16 mouse cellular contexts compared by ENCODE assay signal in genomic region chr1:47097084-47097996, GRCm38 (mm10).
"Had no signal": no experiment of that assay in that cellular context is flagged by ENCODE, and none has a peak within 500 bp of the region (broad histone marks: within the 10 kb centered on the region; RNA-seq: fewer than 3 reads in every experiment).

No protein-coding gene starts in this region.

- H3K4me3 ChIP-seq: layer of hippocampus, adult 2 months; limb, embryonic 12.5 days; liver, embryonic 13.5 days; lung, embryonic 15.5 days; megakaryocyte, embryonic 14.5 days; midbrain, embryonic 13.5 days; neural tube, embryonic 12.5 days had no signal

- H3K27me3 ChIP-seq: limb, embryonic 12.5 days; liver, embryonic 13.5 days; lung, embryonic 15.5 days; megakaryocyte, embryonic 14.5 days; midbrain, embryonic 13.5 days; neural tube, embryonic 12.5 days had no signal

- H3K9ac ChIP-seq: limb, embryonic 12.5 days; liver, embryonic 13.5 days; liver, postnatal 0 days; lung, embryonic 15.5 days; midbrain, embryonic 13.5 days; neural tube, embryonic 12.5 days had no signal

- H3K27ac ChIP-seq: kidney, postnatal 0 days; layer of hippocampus, adult 2 months; limb, embryonic 12.5 days; liver, embryonic 13.5 days; lung, embryonic 15.5 days; macrophage; midbrain, embryonic 13.5 days; neural tube, embryonic 12.5 days had no signal

- H3K4me2 ChIP-seq: limb, embryonic 12.5 days; liver, embryonic 13.5 days; lung, embryonic 15.5 days; midbrain, embryonic 13.5 days; neural tube, embryonic 12.5 days had no signal

- H3K4me1 ChIP-seq: limb, embryonic 12.5 days; liver, embryonic 13.5 days; lung, embryonic 15.5 days; megakaryocyte, embryonic 14.5 days; neural tube, embryonic 12.5 days had no signal

- DNase-seq: kidney, adult 9 months; kidney, postnatal 36 days; liver; liver, embryonic 13.5 days; liver, postnatal 0 days; lung, postnatal 14 days; right cerebral cortex, postnatal 14 days; thymus, postnatal 36 days had no signal

- H3K9me3 ChIP-seq: limb, embryonic 12.5 days; liver, embryonic 13.5 days; lung, embryonic 15.5 days; megakaryocyte, embryonic 14.5 days; midbrain, embryonic 13.5 days; neural tube, embryonic 12.5 days had no signal

- ATAC-seq: liver, postnatal 0 days; midbrain, embryonic 13.5 days had no signal

- H3K36me3 ChIP-seq: limb, embryonic 12.5 days; liver, embryonic 13.5 days; lung, embryonic 15.5 days; midbrain, embryonic 13.5 days; neural tube, embryonic 12.5 days had no signal
